Mouse (Mus musculus): ENCODE results near the gene Fbxo10. TPM values are rescaled to one million over a fixed set of nuclear protein-coding genes. Genes with fewer than 3 reads are reported as not detected.

Fbxo10 gene
- 4.0 TPM for polyA plus RNA-seq (2017; shearing (Covaris generic))

GRCm38 (mm10) chr4:45084021-45084894, at the start of gene Fbxo10:
Fbxo10 (minus strand) TSS chr4:45084604.

GRCm38 (mm10) chr4:45107601-45108277, 23.3 kb upstream of the Fbxo10 start, which contains the start of gene Tomm5:
Tomm5 (minus strand) TSS chr4:45108114.

GRCm38 (mm10) chr4:45018452-45018980, 65.9 kb downstream of the Fbxo10 start, which contains the start of gene Polr1e:
Polr1e (plus strand) TSS chr4:45018583.

GRCm38 (mm10) chr4:45012105-45012975, 72.1 kb downstream of the Fbxo10 start, which contains the start of gene Zbtb5:
Zbtb5 (minus strand) TSS chr4:45012412.

Other genes with a start within 250 kb of the Fbxo10 start
- 40.2 TPM for gene Grhpr, start 103.2 kb downstream of the Fbxo10 start, polyA plus RNA-seq (2017; shearing (Covaris generic))
- gene Zbtb5, start 72.2 kb downstream of the Fbxo10 start, polyA plus RNA-seq (2017; shearing (Covaris generic)), result 12.5 TPM
- gene Polr1e, start 66.0 kb downstream of the Fbxo10 start, polyA plus RNA-seq (2017; shearing (Covaris generic)), result 65.2 TPM
- gene Tomm5, start 23.5 kb upstream of the Fbxo10 start, polyA plus RNA-seq (2017; shearing (Covaris generic)), result 147 TPM
- not detected for gene Frmpd1, start 100.3 kb upstream of the Fbxo10 start, polyA plus RNA-seq (2017; shearing (Covaris generic))
- gene Trmt10b, start 212.5 kb upstream of the Fbxo10 start, polyA plus RNA-seq (2017; shearing (Covaris generic)), result 20.4 TPM

Measured in CD4-positive, CD25-positive, alpha-beta regulatory T cell (primary cell).